Mouse (Mus musculus) embryonic facial prominence, embryonic 14.5 days (tissue): ENCODE results near the gene Haus3. TPM values are rescaled to one million over a fixed set of nuclear protein-coding genes. Genes with fewer than 3 reads are reported as not detected.

Experiments
- ATAC-seq: fragments of 200-750 bp; cut with Nextera tagmentation; 2 replicates; pipeline ENCODE4 v1.8.0; 2017; ENCODE audit warnings: low read depth, moderate number of reproducible peaks, moderate TSS enrichment
- DNase-seq: peaks from one replicate; pipeline ENCODE4 v3.0.0-alpha.2; 2015; ENCODE audit warnings: low spot score
- H3K27ac ChIP-seq: fragments of 300-500 bp; sonication (generic); replicated peaks from 2 replicates; pipeline ENCODE4 v1.5.1; 2014; ENCODE audit warnings: low read depth, mild to moderate bottlenecking, low read length, moderate library complexity
- H3K27me3 ChIP-seq: fragments of 300-500 bp; sonication (generic); replicated peaks from 2 replicates; pipeline ENCODE4 v1.6.1; 2014; ENCODE audit warnings: low read length; ENCODE audit not compliant: control insufficient read depth, insufficient read depth
- H3K36me3 ChIP-seq: fragments of 300-500 bp; sonication (generic); 2 replicates; pipeline ENCODE4 v1.6.1; 2014; ENCODE audit warnings: low read length, mixed read lengths; ENCODE audit not compliant: control insufficient read depth, insufficient read depth
- H3K4me1 ChIP-seq: fragments of 300-500 bp; sonication (generic); 2 replicates; pipeline ENCODE4 v1.6.1; 2014; ENCODE audit warnings: antibody characterized with exemption, low read length; ENCODE audit not compliant: control insufficient read depth, insufficient read depth
- H3K4me2 ChIP-seq: fragments of 300-500 bp; sonication (generic); 2 replicates; pipeline ENCODE4 v1.6.1; 2014; ENCODE audit warnings: low read depth, mild to moderate bottlenecking, low read length, moderate library complexity, mixed read lengths
- H3K4me3 ChIP-seq: fragments of 300-500 bp; sonication (generic); 2 replicates; pipeline ENCODE4 v1.5.1; 2014; ENCODE audit warnings: low read depth, mild to moderate bottlenecking, low read length
- H3K9ac ChIP-seq: fragments of 300-500 bp; sonication (generic); 2 replicates; pipeline ENCODE4 v1.6.1; 2014; ENCODE audit warnings: low read depth, mild to moderate bottlenecking, low read length, moderate library complexity, mixed read lengths
- H3K9me3 ChIP-seq: fragments of 300-500 bp; sonication (generic); 2 replicates; pipeline ENCODE4 v1.6.1; 2016; ENCODE audit warnings: low read length; ENCODE audit not compliant: control insufficient read depth
- WGBS: fragments of 180-500 bp; shearing (Covaris S2); extraction: QIAGEN DNeasy Blood & Tissue Kit; methylation state at CpG from one replicate; pipeline ENCODE4 v1.1.7; 2014; 5-methylcytosine and 5-hydroxymethylcytosine counted together
- polyA plus RNA-seq: library from polyadenylated mRNA; unstranded; fragments of >200 nt; fragmentation: Nextera tagmentation; extraction: Ambion mirVana; gene quantifications from 2 replicates; pipeline ENCODE4 v1.2.1, GENCODE M21; 2014

Haus3 gene
- 26.8 and 28.3 TPM in 2 replicates for polyA plus RNA-seq

- Histone ChIP-seq H3K27ac (peak within 1 kb of the TSS; percentile 85), H3K4me1 (peaks cover 13% of the 10 kb centered on the region), H3K36me3 (peaks cover 16% of the 10 kb centered on the region), H3K27me3 (no peaks in the 10 kb centered on the region), H3K4me3 (peak within 1 kb of the TSS; percentile 77), H3K9me3 (no peaks in the 10 kb centered on the region), H3K9ac (peak within 1 kb of the TSS; percentile 89), H3K4me2 (peak within 1 kb of the TSS; percentile 70)
- ATAC-seq (peak; percentile 99), DNase-seq (peak; percentile 99)
- under 1% methylated on average over 48 of the region's 57 CpGs for WGBS
Measured at GRCm38 (mm10) chr5:34168950-34169891, at the start of gene Haus3, which contains the start of gene Poln. Haus3 (minus strand) TSS chr5:34169527. Poln (minus strand) TSS chr5:34169448.

DNA sequence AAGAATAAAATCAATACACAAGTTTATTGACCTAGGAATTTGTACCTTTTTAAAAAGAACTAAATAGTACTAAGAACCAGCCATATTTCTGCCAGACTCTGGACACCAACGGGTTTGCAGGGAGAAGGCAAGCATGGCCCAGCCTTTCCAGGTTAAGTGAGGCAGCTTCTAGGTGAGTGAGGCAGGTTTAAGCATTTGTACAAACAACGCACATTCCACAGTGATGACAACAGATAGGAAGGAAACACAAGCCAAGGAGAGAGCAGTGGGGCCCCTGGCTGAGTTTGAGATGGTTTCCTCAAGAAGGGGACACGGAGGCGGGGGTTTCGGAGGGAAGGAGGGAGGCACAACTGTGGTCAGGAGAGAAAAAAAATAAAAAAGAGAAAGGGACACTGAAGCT lies 49.3 kb upstream of the Haus3 start:
- H3K27ac ChIP-seq: no peak overlapping the region
- WGBS: 71% methylated on average over 5 of the region's 5 CpGs
- H3K9ac ChIP-seq: no peak overlapping the region
- no peak overlapping the region for H3K4me3 ChIP-seq
- no peak overlapping the region for H3K4me2 ChIP-seq
- no peak; the same call in 1 of the 2 replicates for ATAC-seq
- H3K27me3 ChIP-seq: no peaks in the 10 kb centered on the region
- no peaks in the 10 kb centered on the region for H3K4me1 ChIP-seq
- peak; percentile 29 for DNase-seq
- no peaks in the 10 kb centered on the region for H3K36me3 ChIP-seq
- H3K9me3 ChIP-seq: no peaks in the 10 kb centered on the region

GRCm38 (mm10) chr5:34217756-34218155 lies 48.4 kb upstream of the Haus3 start:
- WGBS: 44% methylated on average over 9 of the region's 9 CpGs
- H3K4me1 ChIP-seq: no peaks in the 10 kb centered on the region
- H3K4me2 ChIP-seq: no peak overlapping the region
- H3K9me3 ChIP-seq: no peaks in the 10 kb centered on the region
- H3K9ac ChIP-seq: no peak overlapping the region
- no peaks in the 10 kb centered on the region for H3K36me3 ChIP-seq
- H3K27me3 ChIP-seq: no peaks in the 10 kb centered on the region
- ATAC-seq: peak; percentile 44; the same call in 1 of the 2 replicates
- no peak overlapping the region for H3K27ac ChIP-seq
- H3K4me3 ChIP-seq: no peak overlapping the region
- DNase-seq: peak; percentile 28

DNA sequence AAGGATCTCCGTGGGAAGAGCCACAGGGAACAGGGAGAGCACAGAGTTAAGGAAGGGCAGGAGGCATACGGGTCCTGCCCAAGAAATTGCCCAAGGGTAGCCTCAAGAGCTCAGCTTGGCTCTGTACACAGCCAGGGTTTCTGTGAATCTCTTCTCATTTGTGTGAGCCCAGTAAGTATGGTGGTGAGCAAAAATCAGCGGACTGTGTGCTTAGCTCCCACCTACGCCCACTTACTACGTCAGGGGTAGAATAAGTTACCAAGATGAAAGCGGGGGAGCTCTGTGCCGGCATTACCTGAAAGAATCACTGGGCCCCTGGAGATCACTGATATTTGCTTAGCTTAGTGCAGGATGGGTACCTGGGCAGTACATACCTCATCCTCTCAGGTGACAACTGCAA lies 46.7 kb upstream of the Haus3 start:
- 75% methylated on average over 7 of the region's 7 CpGs for WGBS
- H3K9ac ChIP-seq: no peak overlapping the region
- ATAC-seq (no peak), DNase-seq (no peak)
- H3K4me1 ChIP-seq: no peaks in the 10 kb centered on the region
- H3K9me3 ChIP-seq: no peaks in the 10 kb centered on the region
- no peak overlapping the region for H3K27ac ChIP-seq
- no peaks in the 10 kb centered on the region for H3K27me3 ChIP-seq
- H3K36me3 ChIP-seq: no peaks in the 10 kb centered on the region
- H3K4me2 ChIP-seq: no peak overlapping the region
- no peak overlapping the region for H3K4me3 ChIP-seq

GRCm38 (mm10) chr5:34213659-34214058 lies 44.3 kb upstream of the Haus3 start:
- Histone ChIP-seq H3K36me3 (no peaks in the 10 kb centered on the region), H3K27ac (no peak overlapping the region)
- WGBS: 65% methylated on average over 8 of the region's 8 CpGs

GRCm38 (mm10) chr5:34210279-34210678 lies 41.0 kb upstream of the Haus3 start:
- no peak overlapping the region for H3K4me3 ChIP-seq
- H3K9me3 ChIP-seq: no peaks in the 10 kb centered on the region
- no peaks in the 10 kb centered on the region for H3K27me3 ChIP-seq
- no peak overlapping the region for H3K27ac ChIP-seq
- DNase-seq (peak; percentile 90), ATAC-seq (peak; percentile 92)
- no peak overlapping the region for H3K9ac ChIP-seq
- 0% methylated on average over 1 of the region's 1 CpGs for WGBS
- H3K4me2 ChIP-seq: no peak overlapping the region
- no peaks in the 10 kb centered on the region for H3K4me1 ChIP-seq
- no peaks in the 10 kb centered on the region for H3K36me3 ChIP-seq

More at GRCm38 (mm10) chr5:34213659-34214058, 44.3 kb upstream of the Haus3 start:
- no peak overlapping the region for H3K9ac ChIP-seq
- no peak overlapping the region for H3K4me3 ChIP-seq
- ATAC-seq: no peak
- no peaks in the 10 kb centered on the region for H3K9me3 ChIP-seq
- no peaks in the 10 kb centered on the region for H3K27me3 ChIP-seq
- no peaks in the 10 kb centered on the region for H3K4me1 ChIP-seq
- H3K4me2 ChIP-seq: no peak overlapping the region
- no peak for DNase-seq

DNA sequence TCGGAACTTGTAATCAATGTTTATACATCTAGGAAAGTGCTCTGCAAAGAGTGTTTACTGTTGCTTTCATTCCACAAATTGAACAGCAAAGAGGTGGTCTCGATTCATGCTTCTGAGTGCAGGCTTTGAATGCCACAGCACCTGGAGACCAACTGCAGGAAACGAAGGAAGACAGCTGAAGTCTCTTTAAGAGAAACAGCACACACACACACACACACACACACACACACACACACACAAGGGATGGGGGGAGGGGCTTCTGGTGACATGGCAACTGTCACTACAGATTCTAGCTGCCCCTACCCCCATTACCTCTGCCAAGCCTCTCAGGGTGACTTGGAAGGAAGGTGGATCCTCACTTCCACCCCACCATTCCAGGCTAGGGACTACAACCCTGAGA lies 38.2 kb upstream of the Haus3 start:
- Histone ChIP-seq H3K27me3 (no peaks in the 10 kb centered on the region), H3K4me2 (no peak overlapping the region), H3K4me1 (no peaks in the 10 kb centered on the region), H3K27ac (no peak overlapping the region), H3K4me3 (no peak overlapping the region), H3K36me3 (no peaks in the 10 kb centered on the region), H3K9me3 (no peaks in the 10 kb centered on the region), H3K9ac (no peak overlapping the region)
- DNase-seq: no peak
- ATAC-seq: no peak
- 37% methylated on average over 3 of the region's 3 CpGs for WGBS

- H3K36me3 ChIP-seq: no peaks in the 10 kb centered on the region
- 73% methylated on average over 2 of the region's 2 CpGs for WGBS
Measured at GRCm38 (mm10) chr5:34205788-34206187, 36.5 kb upstream of the Haus3 start.

More at GRCm38 (mm10) chr5:34205788-34206187, 36.5 kb upstream of the Haus3 start:
- Histone ChIP-seq H3K4me3 (no peak overlapping the region), H3K27ac (no peak overlapping the region), H3K27me3 (no peaks in the 10 kb centered on the region), H3K4me1 (no peaks in the 10 kb centered on the region), H3K9ac (no peak overlapping the region), H3K9me3 (no peaks in the 10 kb centered on the region), H3K4me2 (no peak overlapping the region)
- DNase-seq: no peak
- no peak for ATAC-seq
